Mouse (Mus musculus): ENCODE results near the gene Spata1.

Gene Spata1

DNA sequence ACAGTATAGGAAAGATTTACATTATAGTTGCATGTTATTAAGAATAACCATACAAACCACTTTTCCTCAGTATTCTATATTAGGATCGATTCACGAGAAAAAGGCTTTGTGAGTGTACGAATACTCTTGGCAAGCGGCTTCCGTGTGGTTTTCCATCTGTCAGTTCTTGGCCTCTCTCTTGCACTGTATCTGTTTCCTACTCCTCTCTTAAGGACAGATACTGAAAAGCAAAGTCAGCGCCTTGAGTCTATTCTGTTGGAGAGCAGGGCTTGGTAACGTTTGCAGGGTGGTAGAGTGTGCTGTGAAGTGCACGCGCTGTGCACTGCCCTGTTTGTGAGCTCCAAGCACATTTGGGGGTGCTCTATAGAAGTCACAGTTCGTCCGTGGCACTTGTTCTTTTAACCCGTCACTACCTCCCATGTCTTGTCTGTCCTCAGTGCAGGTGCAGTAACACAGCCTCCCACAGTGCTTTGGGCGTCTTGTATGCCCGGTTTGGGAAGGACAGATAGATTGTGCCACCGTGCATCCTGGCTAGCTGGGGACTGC, 79.5 kb downstream of the Spata1 start:
- no peak for DNase-seq (ENCODE audit: low read depth)

DNA sequence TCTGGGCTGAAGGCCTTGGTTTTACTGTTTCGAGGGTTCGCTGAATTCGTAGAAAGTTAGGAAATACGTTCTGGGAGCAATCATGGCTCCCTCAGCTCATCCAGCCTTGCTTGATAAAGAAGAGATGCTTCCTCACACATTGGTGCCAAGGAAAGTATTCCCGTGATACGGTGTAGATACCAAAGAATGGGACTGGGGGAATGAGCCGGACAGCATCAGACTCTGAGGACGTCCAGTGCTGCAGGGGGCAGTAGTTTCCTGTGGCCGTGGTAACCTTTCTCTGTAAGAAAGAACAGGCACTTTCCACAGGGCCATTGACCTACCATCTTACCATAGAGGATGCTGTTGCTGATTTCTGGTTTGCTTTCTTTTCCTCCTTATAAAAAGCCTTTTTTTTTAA, 80.0 kb downstream of the Spata1 start:
- DNase-seq (ENCODE audit: low read depth): no peak

DNA sequence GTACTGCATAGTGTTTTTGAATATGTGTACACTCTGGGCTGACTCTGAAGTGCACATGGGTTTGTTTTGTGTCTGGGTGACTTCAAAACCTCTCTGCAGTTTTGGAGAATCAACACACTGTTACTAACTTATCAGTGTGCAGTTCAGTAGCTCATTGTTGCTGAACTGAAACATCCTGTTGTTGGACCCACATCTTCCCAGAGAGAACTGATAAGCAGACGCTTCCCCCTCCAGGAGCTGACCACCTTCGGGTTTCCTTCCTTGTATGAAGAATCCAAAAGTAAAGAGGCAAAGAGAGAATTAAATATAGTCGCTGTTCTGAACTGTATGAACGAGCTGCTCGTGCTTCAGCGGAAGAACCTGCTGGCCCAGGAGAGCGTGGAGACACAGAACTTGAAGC, 80.7 kb downstream of the Spata1 start:
- DNase-seq (ENCODE audit: low read depth): no peak

DNA sequence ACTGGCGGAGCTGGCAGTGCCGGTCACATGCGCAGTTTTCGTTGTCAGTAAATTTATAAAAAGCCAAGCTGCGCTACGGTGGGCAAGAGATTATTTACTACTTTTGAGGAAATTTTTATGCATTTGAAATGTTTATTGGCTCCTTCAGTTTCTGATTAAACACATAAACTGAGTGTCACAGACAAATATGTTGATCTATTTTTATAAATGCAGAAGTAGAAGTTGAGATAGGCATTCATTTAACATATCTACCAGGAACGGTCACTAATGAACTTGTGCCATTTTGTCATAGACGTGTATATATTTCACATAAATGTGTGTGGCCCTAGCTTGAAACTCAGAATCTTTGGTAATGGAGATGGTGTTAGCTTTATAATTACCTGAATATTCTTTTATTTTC, 81.7 kb downstream of the Spata1 start:
- no peak for DNase-seq (ENCODE audit: low read depth)

DNA sequence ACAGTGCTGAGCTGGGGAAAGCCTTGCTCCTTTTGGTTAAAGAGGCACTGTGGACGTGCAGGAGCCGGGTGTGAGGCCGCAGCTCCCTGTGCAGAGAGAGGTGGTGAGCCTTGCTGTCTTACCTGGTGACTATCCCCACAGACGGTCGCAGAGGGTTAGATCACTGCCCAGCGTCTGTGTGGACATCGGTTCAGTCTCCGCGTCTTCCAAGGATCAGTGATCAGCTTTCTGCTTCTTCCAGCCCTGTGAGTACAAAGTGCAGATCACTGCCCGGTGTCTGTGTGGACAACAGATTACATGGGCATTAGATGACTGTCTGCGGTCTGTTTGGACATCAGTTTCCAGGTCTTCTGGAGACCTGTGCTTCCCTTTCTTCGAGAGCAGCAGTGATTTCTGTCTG, 85.0 kb downstream of the Spata1 start:
- DNase-seq (ENCODE audit: low read depth): no peak

DNA sequence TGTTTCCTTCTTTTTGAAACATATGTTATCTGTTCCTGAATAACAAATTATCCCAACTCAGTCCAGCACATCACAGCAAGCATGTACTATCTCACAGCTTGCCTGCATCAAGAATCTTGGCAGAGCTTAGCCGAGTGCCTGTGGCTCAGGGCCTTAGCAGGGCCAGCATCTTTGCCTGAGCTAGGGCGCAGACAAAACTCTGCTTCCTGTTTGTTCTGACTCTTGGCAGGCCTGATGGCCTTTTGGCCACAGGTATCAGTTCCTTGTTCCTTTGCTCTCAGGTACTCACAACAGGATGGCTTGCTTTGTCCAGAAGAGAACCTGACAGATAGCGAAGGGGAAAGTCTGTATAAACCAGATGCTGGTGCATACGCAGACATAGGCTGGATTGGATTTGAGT, 85.6 kb downstream of the Spata1 start:
- DNase-seq (ENCODE audit: low read depth): no peak

DNA sequence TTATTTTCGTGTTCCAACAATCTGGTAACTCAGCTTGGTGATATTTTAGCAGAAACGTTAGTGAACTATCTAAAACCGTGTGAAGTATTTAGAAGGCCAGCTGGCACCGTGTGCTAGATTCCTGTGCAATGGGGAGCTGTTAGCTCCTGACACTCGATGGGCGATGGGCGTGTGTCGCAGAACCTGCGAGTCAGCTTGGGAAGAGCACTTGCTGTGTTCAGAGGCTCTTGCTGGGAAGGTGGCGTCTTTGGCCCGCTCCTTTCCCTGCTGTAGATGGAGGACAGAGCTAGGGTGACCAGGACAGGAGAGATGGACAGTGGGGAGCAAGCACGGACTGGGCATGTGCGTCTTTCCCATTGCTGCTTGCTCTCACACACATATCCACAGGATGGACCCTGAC, 86.5 kb downstream of the Spata1 start:
- DNase-seq (ENCODE audit: low read depth): no peak

DNA sequence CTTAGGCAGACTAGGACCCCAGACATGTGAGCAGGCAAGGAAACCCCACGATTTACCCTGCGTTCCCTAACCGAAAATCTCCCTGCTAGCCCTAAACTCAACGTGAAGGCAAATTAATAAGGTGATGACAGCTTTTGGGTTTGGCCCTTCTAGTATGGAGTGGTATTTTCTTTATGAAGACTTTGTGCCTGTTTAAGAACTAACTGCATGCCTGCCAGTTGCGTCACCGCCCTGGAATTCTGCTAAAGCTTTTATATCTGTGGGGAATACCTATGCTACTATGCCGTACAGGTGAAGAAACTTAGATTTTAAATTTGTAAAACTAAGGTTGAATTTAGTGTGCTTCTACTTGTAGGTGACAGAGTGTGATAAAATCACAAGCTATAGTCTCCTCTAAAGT, 87.1 kb downstream of the Spata1 start:
- no peak for DNase-seq (ENCODE audit: low read depth)

DNA sequence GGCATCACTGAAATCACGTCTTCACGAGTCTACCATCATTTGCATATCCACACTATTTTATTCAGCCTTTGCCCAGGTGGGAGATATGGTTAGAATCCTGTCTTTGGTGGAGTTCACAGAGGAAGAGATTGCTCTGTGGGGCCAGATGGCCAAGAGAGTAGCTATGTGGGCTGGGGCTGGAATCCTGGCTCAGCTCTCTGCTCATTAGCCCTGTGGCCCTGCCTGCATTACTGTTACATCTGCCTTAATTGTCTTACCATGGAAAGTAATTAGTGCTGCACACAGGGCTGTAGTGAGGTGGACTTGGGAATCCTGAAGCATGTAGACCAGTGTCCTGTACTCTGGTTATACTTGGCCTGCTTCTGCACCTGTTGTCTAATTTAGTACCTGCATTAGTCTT, 87.5 kb downstream of the Spata1 start:
- no peak for DNase-seq (ENCODE audit: low read depth)

DNA sequence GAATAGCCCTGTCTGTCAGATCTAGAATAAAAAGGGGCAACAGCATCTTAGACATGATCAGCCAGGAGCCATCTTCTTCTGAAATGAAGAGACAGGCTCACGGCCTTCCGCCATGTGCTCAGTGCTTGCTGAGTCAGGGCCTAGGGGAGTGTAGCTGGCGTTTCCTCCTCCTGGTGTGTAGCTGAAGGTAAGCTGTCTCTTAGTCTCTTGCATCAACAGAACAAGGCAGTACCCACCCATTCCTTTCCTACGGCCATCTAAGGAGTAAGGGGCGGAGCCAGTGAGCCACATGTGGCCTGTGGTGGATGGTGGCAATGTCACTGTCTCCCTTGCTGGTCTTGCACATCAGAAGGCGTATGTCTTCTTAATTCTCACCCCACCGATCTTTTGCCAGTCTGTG, 89.4 kb downstream of the Spata1 start:
- DNase-seq (ENCODE audit: low read depth): no peak

All from naive thymus-derived CD4-positive, alpha-beta T cell, adult 2 months (primary cell).